Mouse (Mus musculus) heart, adult 2 months (tissue): Measurements from ENCODE around the gene Pabpn1. TPM values are rescaled to one million over a fixed set of nuclear protein-coding genes. Genes with fewer than 3 reads are reported as not detected.

Experiments
- DNase-seq, 2 experiments: peaks; one replicate each; pipeline ENCODE4 v3.0.0; 2021
- H3K27ac ChIP-seq: fragments of 200-600 bp; 2 replicates; pipeline ENCODE4 v1.8.1; 2022
- H3K27me3 ChIP-seq: fragments of 200-500 bp; 2 replicates; pipeline ENCODE4 v1.6.1; 2012; ENCODE audit warnings: mild to moderate bottlenecking, low read length, inconsistent platforms, mixed read lengths; ENCODE audit not compliant: control insufficient read depth, insufficient read depth
- H3K36me3 ChIP-seq: fragments of 200-500 bp; 2 replicates; pipeline ENCODE4 v1.6.1; 2012; ENCODE audit warnings: low read length, inconsistent platforms; ENCODE audit not compliant: control insufficient read depth, insufficient read depth
- H3K4me1 ChIP-seq: fragments of 200-500 bp; 2 replicates; pipeline ENCODE4 v1.6.1; 2011; ENCODE audit warnings: low read length; ENCODE audit not compliant: control insufficient read depth, insufficient read depth
- H3K4me3 ChIP-seq: fragments of 200-600 bp; 2 replicates; pipeline ENCODE4 v1.8.1; 2022
- H3K79me2 ChIP-seq: fragments of 200-500 bp; replicated peaks from 2 replicates; pipeline ENCODE4 v1.6.1; 2012; ENCODE audit warnings: mild to moderate bottlenecking, inconsistent platforms, low read length, moderate library complexity, mixed read lengths; ENCODE audit not compliant: control insufficient read depth, insufficient read depth
- H3K9ac ChIP-seq: fragments of 200-500 bp; 2 replicates; pipeline ENCODE4 v1.6.1; 2012; ENCODE audit warnings: low read depth, mild to moderate bottlenecking, control low read depth, inconsistent platforms, low read length, mixed read lengths
- CTCF ChIP-seq: fragments of 200-600 bp; IDR thresholded peaks from 2 replicates; pipeline ENCODE4 v1.8.1; 2022; ENCODE audit warnings: antibody characterized with exemption, mild to moderate bottlenecking, moderate library complexity
- EP300 ChIP-seq: fragments of 200-500 bp; IDR thresholded peaks from 2 replicates; pipeline ENCODE4 v1.6.1; 2011; ENCODE audit warnings: low read depth, low read length, control low read depth; ENCODE audit not compliant: insufficient read depth
- POLR2A ChIP-seq: fragments of 200-500 bp; IDR thresholded peaks from 2 replicates; pipeline ENCODE4 v1.6.1; 2011; ENCODE audit warnings: mild to moderate bottlenecking, low read depth, low read length, control low read depth; ENCODE audit not compliant: insufficient read depth
- WGBS: fragments of 180-500 bp; shearing (Covaris S2); methylation state at CpG from one replicate; pipeline ENCODE4 v1.1.7; 2018; 5-methylcytosine and 5-hydroxymethylcytosine counted together
- intact Hi-C: fragments of 180-260 bp; cut with DNase I; formaldehyde crosslinking; loops from one replicate; pipeline ENCODE4 v1.15.1; 2025
- polyA plus RNA-seq: library from polyadenylated mRNA; depleted of rRNA; stranded (reverse); fragments of >200 nt; gene quantifications from 2 replicates; pipeline ENCODE4 v1.2.3, GENCODE M21; 2012
- total RNA-seq, 2 experiments: library from RNA; stranded (reverse); gene quantifications; 2 replicates each; pipeline ENCODE4 v1.2.3; 2021

Pabpn1 gene
- total and polyA plus RNA-seq, 3 experiments = 51.4 to 66.2 (median 52.2) TPM

- Histone ChIP-seq H3K27me3 (peaks cover 3% of the 10 kb centered on the region; the same call in 1 of the 2 replicates), H3K4me1 (peaks cover 5% of the 10 kb centered on the region), H3K36me3 (no peaks in the 10 kb centered on the region), H3K4me3 (peak overlapping the region; percentile 93), H3K27ac (peak overlapping the region; percentile 36), H3K79me2 (no peaks in the 10 kb centered on the region), H3K9ac (peak overlapping the region; percentile 91)
- intact Hi-C loops = no loop called here
- WGBS = 7% methylated on average over 58 of the region's 69 CpGs
- no peak for TF ChIP-seq CTCF
- TF ChIP-seq EP300 = no peak
- TF ChIP-seq POLR2A = no peak
- no peak for DNase-seq
Observed at GRCm38 (mm10) chr14:54912109-54912850, 20.0 kb downstream of the Pabpn1 start.

- peak within 1 kb of the TSS; percentile 91 for H3K9ac ChIP-seq
- 0% methylated on average over 27 of the region's 28 CpGs for whole genome bisulfite sequencing
- H3K4me1 ChIP-seq = peaks cover 5% of the 10 kb centered on the region
- no peaks in the 10 kb centered on the region for H3K79me2 ChIP-seq
- peak within 1 kb of the TSS; percentile 36 for H3K27ac ChIP-seq
- H3K4me3 ChIP-seq = peak within 1 kb of the TSS; percentile 93
- peaks cover 3% of the 10 kb centered on the region; the same call in 1 of the 2 replicates for H3K27me3 ChIP-seq
- no peak for TF ChIP-seq CTCF
- peak; percentile 82 for TF ChIP-seq POLR2A
- intact Hi-C loops = no loop called here
- no peaks in the 10 kb centered on the region for H3K36me3 ChIP-seq
- DNase-seq = peak; percentile 72 to 82
Observed at GRCm38 (mm10) chr14:54912886-54913285, 20.6 kb downstream of the Pabpn1 start, which contains the start of gene Slc22a17. TSS of gene Slc22a17 (minus strand) at chr14:54913132.

GRCm38 (mm10) chr14:54913343-54913742 is 21.0 kb downstream of the Pabpn1 start:
- Histone ChIP-seq H3K4me1 (peaks cover 5% of the 10 kb centered on the region), H3K27me3 (peaks cover 3% of the 10 kb centered on the region; the same call in 1 of the 2 replicates), H3K4me3 (peak overlapping the region; percentile 93), H3K79me2 (no peaks in the 10 kb centered on the region), H3K27ac (no peak overlapping the region), H3K9ac (peak overlapping the region; percentile 10; the same call in 1 of the 2 replicates), H3K36me3 (no peaks in the 10 kb centered on the region)
- intact Hi-C loops = no loop called here
- no peak for DNase-seq
- TF ChIP-seq EP300 = no peak
- no peak for TF ChIP-seq POLR2A
- TF ChIP-seq CTCF = no peak
- WGBS = 22% methylated on average over 10 of the region's 10 CpGs

GRCm38 (mm10) chr14:54920076-54920685 is 27.9 kb downstream of the Pabpn1 start:
- Histone ChIP-seq H3K4me1 (no peaks in the 10 kb centered on the region; the same call in 1 of the 2 replicates), H3K27ac (no peak overlapping the region), H3K36me3 (no peaks in the 10 kb centered on the region), H3K9ac (no peak overlapping the region), H3K4me3 (no peak overlapping the region), H3K79me2 (no peaks in the 10 kb centered on the region), H3K27me3 (no peaks in the 10 kb centered on the region)
- WGBS = 71% methylated on average over 16 of the region's 16 CpGs
- intact Hi-C loops = no loop called here
- TF ChIP-seq CTCF = no peak
- TF ChIP-seq EP300 = no peak
- DNase-seq = no peak

- H3K79me2 ChIP-seq = no peaks in the 10 kb centered on the region
- TF ChIP-seq POLR2A = no peak
- no peak for TF ChIP-seq EP300
- no peak for TF ChIP-seq CTCF
- intact Hi-C loops = no loop called here
- H3K9ac ChIP-seq = no peak overlapping the region
- no peaks in the 10 kb centered on the region; the same call in 1 of the 2 replicates for H3K4me1 ChIP-seq
- H3K4me3 ChIP-seq = 0 out of 2 replicates have a peak overlapping the region, but pooled peaks have one; percentile 34
- no peaks in the 10 kb centered on the region for H3K36me3 ChIP-seq
- H3K27me3 ChIP-seq = peaks cover 8% of the 10 kb centered on the region
- peak; percentile 71 to 82 for DNase-seq
- WGBS = 75% methylated on average over 7 of the region's 7 CpGs
- peak overlapping the region; percentile 58 for H3K27ac ChIP-seq
Observed at GRCm38 (mm10) chr14:54924641-54925348, 32.5 kb downstream of the Pabpn1 start.
